Comparison of ENCODE assay signal across 8 mouse cellular contexts in genomic region chr11:101469155-101469554, GRCm38 (mm10). TPM values are rescaled to one million over a fixed set of nuclear protein-coding genes. Genes with fewer than 3 reads are reported as not detected.
DNase-seq lines count a peak whose midpoint lies in the region; ATAC-seq and TF ChIP-seq lines count a peak whose summit lies in the region.

No protein-coding gene starts in this region.

- peaks cover 71% of the 10 kb centered on the region for H3K4me1 ChIP-seq in E14TG2a.4 (replicated peaks; ENCODE audit: low read depth, low read length)
- H3K4me1 ChIP-seq in heart, postnatal 0 days (ENCODE audit: control insufficient read depth, insufficient read depth), result 0 out of 2 replicates have a peak, but pooled peaks cover 6% of the 10 kb centered on the region
- H3K4me1 ChIP-seq in liver, embryonic 15.5 days (replicated peaks), result peaks cover 49% of the 10 kb centered on the region

- WGBS in heart, postnatal 0 days, result 51% methylated on average over 4 of the region's 4 CpGs
- WGBS in liver, embryonic 15.5 days (ENCODE audit: insufficient replicate concordance), result 61% methylated on average over 4 of the region's 4 CpGs

- ATAC-seq in heart, postnatal 0 days (ENCODE audit: insufficient read depth, low read depth), result no peak
- no peak for ATAC-seq in liver, embryonic 15.5 days (ENCODE audit: insufficient read depth)

- no peaks in the 10 kb centered on the region for H3K9me3 ChIP-seq in E14TG2a.4 (ENCODE audit: low read length)
- H3K9me3 ChIP-seq in heart, postnatal 0 days (replicated peaks; ENCODE audit: control insufficient read depth, low read length), result no peaks in the 10 kb centered on the region
- H3K9me3 ChIP-seq in liver, embryonic 15.5 days (replicated peaks), result no peaks in the 10 kb centered on the region

- no peak overlapping the region for H3K9ac ChIP-seq in heart, postnatal 0 days (replicated peaks; ENCODE audit: low read depth, low read length)
- no peak overlapping the region for H3K9ac ChIP-seq in liver, embryonic 15.5 days

- peak overlapping the region; percentile 86; the same call in 1 of the 2 replicates for H3K4me2 ChIP-seq in heart, postnatal 0 days (ENCODE audit: low read depth, low read length)
- peak overlapping the region; percentile 94; the same call in 1 of the 2 replicates for H3K4me2 ChIP-seq in liver, embryonic 15.5 days

- H3K4me3 ChIP-seq in E14TG2a.4 (replicated peaks; ENCODE audit: low read length), result peak overlapping the region; percentile 87
- H3K4me3 ChIP-seq in heart, postnatal 0 days (ENCODE audit: low read depth, low read length), result no peak overlapping the region
- H3K4me3 ChIP-seq in liver, embryonic 15.5 days (replicated peaks), result no peak overlapping the region

- peak; percentile 73 for DNase-seq in heart, adult 11 months
- no peak for DNase-seq in heart, postnatal 25 days (ENCODE audit: low spot score)
- DNase-seq in heart, postnatal 0 days (ENCODE audit: low spot score), result no peak
- DNase-seq in frontal cortex, postnatal 14 days (ENCODE audit: low spot score in 2 of 2), result no peak
- no peak for DNase-seq in spleen, adult 18-20 months
- no peak for DNase-seq in kidney, adult 11 months

- peaks cover 13% of the 10 kb centered on the region for H3K36me3 ChIP-seq in E14TG2a.4 (ENCODE audit: insufficient read depth, low read length)
- H3K36me3 ChIP-seq in heart, postnatal 0 days (replicated peaks; ENCODE audit: control insufficient read depth, insufficient read depth, low read length), result no peaks in the 10 kb centered on the region
- H3K36me3 ChIP-seq in liver, embryonic 15.5 days (replicated peaks), result no peaks in the 10 kb centered on the region

- TF ChIP-seq EP300 in heart, postnatal 0 days (IDR thresholded peaks at IDR 0.05; ENCODE audit: low read depth), result no peak

- no peak for TF ChIP-seq CTCF in E14TG2a.4 (conservative IDR thresholded peaks at IDR 0.05; ENCODE audit: low read length)
- TF ChIP-seq CTCF in heart, postnatal 0 days (IDR thresholded peaks at IDR 0.05; ENCODE audit: low read depth), result no peak

- no peak overlapping the region for H3K27ac ChIP-seq in heart, postnatal 0 days (ENCODE audit: low read depth)
- no peak overlapping the region for H3K27ac ChIP-seq in liver, embryonic 15.5 days (replicated peaks)

- H3K27me3 ChIP-seq in E14TG2a.4 (ENCODE audit: insufficient read depth, low read length), result peaks cover 63% of the 10 kb centered on the region
- no peaks in the 10 kb centered on the region for H3K27me3 ChIP-seq in heart, postnatal 0 days (ENCODE audit: control insufficient read depth, insufficient read depth, low read length)
- peaks cover 91% of the 10 kb centered on the region for H3K27me3 ChIP-seq in liver, embryonic 15.5 days

- intact Hi-C loops in heart, postnatal 25 days (cut with DNase I), result loop anchor here (5.0 kb wide), 1 partner anchor 83 kb away; the partner anchor contains the start of genes Brca1 and Nbr1

RNA-seq across cellular contexts. Expression of gene Vat1, which starts 3.1 kb away (rescaled TPM):
- total RNA-seq in heart, postnatal 25 days (2021), result 10 to 100 TPM; 21.6 to 25.5 TPM
- 82.0 and 84.2 TPM in 2 replicates for total RNA-seq in heart, postnatal 0 days (2014; rRNA removed; ENCODE audit: low replicate concordance)
- 19.5 and 19.7 TPM in 2 replicates for polyA plus RNA-seq in heart, postnatal 0 days (2015; fragmentation: Nextera tagmentation; extraction: Ambion mirVana)
- polyA plus RNA-seq in liver, embryonic 15.5 days (2015; fragmentation: Nextera tagmentation; extraction: Ambion mirVana), result 10.0 and 10.8 TPM in 2 replicates

RNA-seq across cellular contexts. Expression of gene Rnd2, which starts 4.4 kb away (rescaled TPM):
- total RNA-seq in heart, postnatal 25 days (2021), result 1 to 10 TPM; 5.7 to 6.2 TPM
- 4.9 and 6.1 TPM in 2 replicates for total RNA-seq in heart, postnatal 0 days (2014; rRNA removed; ENCODE audit: low replicate concordance)
- 5.1 and 5.7 TPM in 2 replicates for polyA plus RNA-seq in heart, postnatal 0 days (2015; fragmentation: Nextera tagmentation; extraction: Ambion mirVana)
- polyA plus RNA-seq in liver, embryonic 15.5 days (2015; fragmentation: Nextera tagmentation; extraction: Ambion mirVana), result 2.0 and 2.1 TPM in 2 replicates

RNA-seq across cellular contexts. Expression of gene Ifi35, which starts 20.9 kb away (rescaled TPM):
- 10 to 100 TPM; 12.0 to 13.7 TPM for total RNA-seq in heart, postnatal 25 days (2021)
- 26.3 and 28.9 TPM in 2 replicates for total RNA-seq in heart, postnatal 0 days (2014; rRNA removed; ENCODE audit: low replicate concordance)
- 23.9 and 24.2 TPM in 2 replicates for polyA plus RNA-seq in heart, postnatal 0 days (2015; fragmentation: Nextera tagmentation; extraction: Ambion mirVana)
- polyA plus RNA-seq in liver, embryonic 15.5 days (2015; fragmentation: Nextera tagmentation; extraction: Ambion mirVana), result 29.6 and 30.4 TPM in 2 replicates

RNA-seq across cellular contexts. Expression of gene Rpl27, which starts 27.1 kb away (rescaled TPM):
- total RNA-seq in heart, postnatal 25 days (2021), result 10 to 100 TPM; 46.7 to 56.2 TPM
- 796 and 938 TPM in 2 replicates for total RNA-seq in heart, postnatal 0 days (2014; rRNA removed; ENCODE audit: low replicate concordance)
- polyA plus RNA-seq in heart, postnatal 0 days (2015; fragmentation: Nextera tagmentation; extraction: Ambion mirVana), result 242 and 248 TPM in 2 replicates
- polyA plus RNA-seq in liver, embryonic 15.5 days (2015; fragmentation: Nextera tagmentation; extraction: Ambion mirVana), result 149 and 195 TPM in 2 replicates

RNA-seq across cellular contexts. Expression of gene Ptges3l, which starts 44.0 kb away (rescaled TPM):
- total RNA-seq in heart, postnatal 25 days (2021), result 10 to 100 TPM; 69.0 to 80.2 TPM
- 32.8 and 40.7 TPM in 2 replicates for total RNA-seq in heart, postnatal 0 days (2014; rRNA removed; ENCODE audit: low replicate concordance)
- 86.9 and 93.5 TPM in 2 replicates for polyA plus RNA-seq in heart, postnatal 0 days (2015; fragmentation: Nextera tagmentation; extraction: Ambion mirVana)
- 1.3 and 1.4 TPM in 2 replicates for polyA plus RNA-seq in liver, embryonic 15.5 days (2015; fragmentation: Nextera tagmentation; extraction: Ambion mirVana)
